7 mouse cellular contexts compared by ENCODE assay signal in genomic region chr13:23561883-23562659, GRCm38 (mm10). TPM values are rescaled to one million over a fixed set of nuclear protein-coding genes. Genes with fewer than 3 reads are reported as not detected.
DNase-seq lines count a peak whose midpoint lies in the region; ATAC-seq lines count a peak whose summit lies in the region.
"Not testable (repeated sequence)": the region's sequence is repeated elsewhere in the genome, so short reads cannot be mapped to it uniquely, and the experiment has no call there.

Hist1h3e (minus strand) TSS chr13:23562369.

- H3K27ac ChIP-seq in embryonic facial prominence, embryonic 11.5 days (replicated peaks; ENCODE audit: low read depth, low read length), result peak within 1 kb of the TSS; percentile 95
- H3K27ac ChIP-seq in limb, embryonic 10.5 days, result peak within 1 kb of the TSS; percentile 98
- H3K27ac ChIP-seq in midbrain, embryonic 13.5 days, result peak within 1 kb of the TSS; percentile 98

- H3K36me3 ChIP-seq in embryonic facial prominence, embryonic 11.5 days (replicated peaks; ENCODE audit: control insufficient read depth, insufficient read depth, low read depth, low read length); limb, embryonic 10.5 days; midbrain, embryonic 13.5 days: not testable (repeated sequence)

- not testable (repeated sequence) for H3K4me1 ChIP-seq in embryonic facial prominence, embryonic 11.5 days (ENCODE audit: control insufficient read depth, insufficient read depth, low read length); limb, embryonic 10.5 days; midbrain, embryonic 13.5 days (replicated peaks)

- DNase-seq in adrenal gland, postnatal 14 days, result peak; percentile 96
- DNase-seq in embryonic facial prominence, embryonic 11.5 days (ENCODE audit: low spot score), result peak; percentile 97
- DNase-seq in kidney, adult 11 months, result peak; percentile 91
- DNase-seq in limb, embryonic 10.5 days (ENCODE audit: low spot score), result peak; percentile 90
- DNase-seq in spleen, adult 12 weeks (ENCODE audit: low spot score), result peak; percentile 93

- not testable (repeated sequence) for H3K27me3 ChIP-seq in embryonic facial prominence, embryonic 11.5 days (ENCODE audit: control insufficient read depth, insufficient read depth, low read length); limb, embryonic 10.5 days (ENCODE audit: low read depth, poor library complexity, severe bottlenecking); midbrain, embryonic 13.5 days

- H3K4me2 ChIP-seq in embryonic facial prominence, embryonic 11.5 days (ENCODE audit: low read depth, low read length), result peak within 1 kb of the TSS; percentile 62
- peak within 1 kb of the TSS; percentile 67 for H3K4me2 ChIP-seq in midbrain, embryonic 13.5 days (replicated peaks)

- H3K9ac ChIP-seq in embryonic facial prominence, embryonic 11.5 days (replicated peaks; ENCODE audit: low read length), result peak within 1 kb of the TSS; percentile 67
- peak within 1 kb of the TSS; percentile 74 for H3K9ac ChIP-seq in midbrain, embryonic 13.5 days (replicated peaks)

- WGBS in embryonic facial prominence, embryonic 11.5 days, result under 1% methylated on average over 33 of the region's 67 CpGs
- under 1% methylated on average over 63 of the region's 67 CpGs for WGBS in limb, embryonic 10.5 days
- whole genome bisulfite sequencing in midbrain, embryonic 13.5 days, result under 1% methylated on average over 59 of the region's 67 CpGs

- H3K4me3 ChIP-seq in embryonic facial prominence, embryonic 11.5 days (ENCODE audit: low read depth, low read length), result peak within 1 kb of the TSS; percentile 30
- peak within 1 kb of the TSS; percentile 50 for H3K4me3 ChIP-seq in limb, embryonic 10.5 days
- peak within 1 kb of the TSS; percentile 47 for H3K4me3 ChIP-seq in midbrain, embryonic 13.5 days (replicated peaks)

- peak; percentile 97 for ATAC-seq in embryonic facial prominence, embryonic 11.5 days (replicated peaks; ENCODE audit: insufficient number of reproducible peaks, low FRiP score, low TSS enrichment, low read depth)
- peak; percentile 92 for ATAC-seq in granulocyte monocyte progenitor cell, adult 5-6 weeks (replicated peaks; ENCODE audit: poor library complexity, severe bottlenecking)
- peak; percentile 98 for ATAC-seq in midbrain, embryonic 13.5 days

- H3K9me3 ChIP-seq in embryonic facial prominence, embryonic 11.5 days (replicated peaks; ENCODE audit: control insufficient read depth, low read length); limb, embryonic 10.5 days (replicated peaks); midbrain, embryonic 13.5 days: not testable (repeated sequence)

RNA-seq across cellular contexts. Expression of gene Hist1h3e, which starts in this region (rescaled TPM):
- total RNA-seq in adrenal gland, postnatal 14 days (2021), result 184 TPM in 2 replicates
- polyA plus RNA-seq in embryonic facial prominence, embryonic 11.5 days (2014; fragmentation: Nextera tagmentation; extraction: Ambion mirVana), result 9.0 and 12.1 TPM in 2 replicates
- total RNA-seq in granulocyte monocyte progenitor cell, adult 5-6 weeks (2014; fragmentation: Nextera tagmentation), result 27.2 and 37.9 TPM in 2 replicates
- total RNA-seq in granulocyte monocyte progenitor cell, adult 5-6 weeks (2017), result 218 and 293 TPM in 2 replicates
- 5.6 and 7.8 TPM in 2 replicates for polyA plus RNA-seq in limb, embryonic 10.5 days (2016; fragmentation: Nextera tagmentation; extraction: Ambion mirVana)
- 3.1 and 4.7 TPM in 2 replicates for polyA plus RNA-seq in midbrain, embryonic 13.5 days (2015; fragmentation: Nextera tagmentation; extraction: Ambion mirVana)

Comparison
In these comparisons a context has a peak if more than half of its experiments do, and no peak if none do; other contexts are left out.
1. Peak in every context shown above with its lines: DNase-seq, ATAC-seq, H3K4me3 ChIP-seq and H3K27ac ChIP-seq.